Mouse (Mus musculus): ENCODE results near the gene Tef. TPM values are rescaled to one million over a fixed set of nuclear protein-coding genes. Genes with fewer than 3 reads are reported as not detected.

Tef gene
- total RNA-seq, 2 experiments from 2014 or later = 125 to 148 TPM

DNA sequence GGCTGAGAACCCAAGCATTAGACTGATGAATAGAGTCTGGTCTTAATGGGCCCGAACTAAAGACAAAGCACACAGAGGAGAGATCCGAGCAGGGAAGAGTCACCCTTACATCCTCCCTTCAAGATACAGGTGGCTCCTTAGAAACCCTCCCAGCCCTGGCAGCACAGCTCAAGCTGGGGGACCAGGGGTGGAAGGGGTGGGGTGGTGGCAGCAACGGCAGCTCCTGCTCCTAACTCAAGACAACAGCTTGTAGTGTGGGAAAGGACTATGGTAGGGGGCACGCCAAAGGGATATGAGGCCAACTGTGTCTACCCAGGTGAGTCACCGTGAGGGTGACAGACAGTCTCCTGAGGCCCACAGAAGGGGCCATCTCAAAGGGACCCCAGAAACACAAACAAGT, 45.6 kb downstream of the Tef start:
- no peak for DNase-seq (ENCODE audit: low spot score in 2 of 2)

- DNase-seq (ENCODE audit: low spot score in 2 of 2) = peak; percentile 63
These were observed 46.1 kb downstream of the Tef start for GRCm38 (mm10) chr15:81848301-81848700.

DNA sequence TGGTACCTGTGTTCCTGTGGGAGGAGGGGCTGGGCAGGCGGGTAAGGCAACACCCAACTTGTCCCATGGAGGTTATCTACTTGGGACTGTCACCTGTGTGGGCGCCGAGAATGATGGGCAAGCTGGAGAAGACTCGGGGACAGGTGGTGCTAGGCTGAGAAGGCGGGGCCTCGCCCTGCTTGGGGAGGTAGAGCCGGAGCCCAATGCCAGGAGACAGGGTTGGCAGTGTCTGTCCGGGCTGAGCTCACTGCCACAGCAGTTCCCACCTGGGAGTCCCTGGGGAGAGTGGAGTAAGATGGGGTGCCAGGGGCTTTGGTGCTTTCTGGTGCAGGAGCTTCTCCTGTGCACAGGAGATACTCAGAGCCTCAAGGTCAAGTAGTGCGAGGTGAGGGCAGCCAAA, 46.9 kb downstream of the Tef start:
- DNase-seq (ENCODE audit: low spot score in 2 of 2) = no peak

- DNase-seq (ENCODE audit: low spot score in 2 of 2) = no peak
These were observed 48.5 kb downstream of the Tef start for GRCm38 (mm10) chr15:81850718-81851117.

- no peak for DNase-seq (ENCODE audit: low spot score in 2 of 2)
These were observed 49.2 kb downstream of the Tef start for GRCm38 (mm10) chr15:81851375-81851774.

- DNase-seq (ENCODE audit: low spot score in 2 of 2) = no peak
These were observed 50.3 kb downstream of the Tef start for GRCm38 (mm10) chr15:81852411-81853000.

GRCm38 (mm10) chr15:81853081-81853480, 50.9 kb downstream of the Tef start:
- no peak for DNase-seq (ENCODE audit: low spot score in 2 of 2)

DNA sequence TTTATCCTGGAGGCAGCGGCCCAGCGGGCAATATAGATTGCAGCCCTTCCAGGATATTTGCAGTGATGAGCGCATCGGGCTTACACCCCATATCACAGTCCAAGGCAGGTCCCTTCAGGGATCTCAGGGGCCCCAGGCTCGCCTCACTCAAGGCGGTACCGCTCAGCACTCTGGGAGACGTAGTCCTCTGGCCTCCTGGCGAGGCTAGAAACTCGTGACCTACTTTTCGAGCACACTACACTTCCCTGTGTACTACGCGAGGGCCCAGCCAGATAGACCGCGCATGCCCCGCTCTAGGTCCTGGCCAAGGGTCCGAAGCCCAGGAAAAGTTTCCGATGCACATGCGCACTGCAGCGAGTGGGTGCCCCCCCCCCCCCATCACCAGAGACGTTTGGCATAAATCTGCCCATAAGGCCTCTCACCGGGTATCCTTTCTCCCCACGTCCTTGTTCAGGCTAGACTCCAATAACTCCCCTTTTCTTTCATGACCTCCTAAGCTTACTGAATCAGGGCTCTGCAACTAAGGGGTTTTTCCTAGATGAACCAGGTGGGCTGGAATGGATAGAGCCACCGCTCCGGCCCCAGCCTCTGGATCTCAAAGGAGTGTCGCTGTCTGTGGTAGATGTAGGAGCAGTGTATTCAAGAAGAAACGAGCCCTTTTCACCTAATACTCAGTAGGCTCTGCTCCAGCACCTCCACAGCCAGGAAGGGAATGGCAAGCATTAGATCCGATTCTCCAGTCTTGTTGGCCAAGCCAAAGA, 54.0 kb downstream of the Tef start:
- peak; percentile 72 to 81 for DNase-seq (ENCODE audit: low spot score in 2 of 2)

DNA sequence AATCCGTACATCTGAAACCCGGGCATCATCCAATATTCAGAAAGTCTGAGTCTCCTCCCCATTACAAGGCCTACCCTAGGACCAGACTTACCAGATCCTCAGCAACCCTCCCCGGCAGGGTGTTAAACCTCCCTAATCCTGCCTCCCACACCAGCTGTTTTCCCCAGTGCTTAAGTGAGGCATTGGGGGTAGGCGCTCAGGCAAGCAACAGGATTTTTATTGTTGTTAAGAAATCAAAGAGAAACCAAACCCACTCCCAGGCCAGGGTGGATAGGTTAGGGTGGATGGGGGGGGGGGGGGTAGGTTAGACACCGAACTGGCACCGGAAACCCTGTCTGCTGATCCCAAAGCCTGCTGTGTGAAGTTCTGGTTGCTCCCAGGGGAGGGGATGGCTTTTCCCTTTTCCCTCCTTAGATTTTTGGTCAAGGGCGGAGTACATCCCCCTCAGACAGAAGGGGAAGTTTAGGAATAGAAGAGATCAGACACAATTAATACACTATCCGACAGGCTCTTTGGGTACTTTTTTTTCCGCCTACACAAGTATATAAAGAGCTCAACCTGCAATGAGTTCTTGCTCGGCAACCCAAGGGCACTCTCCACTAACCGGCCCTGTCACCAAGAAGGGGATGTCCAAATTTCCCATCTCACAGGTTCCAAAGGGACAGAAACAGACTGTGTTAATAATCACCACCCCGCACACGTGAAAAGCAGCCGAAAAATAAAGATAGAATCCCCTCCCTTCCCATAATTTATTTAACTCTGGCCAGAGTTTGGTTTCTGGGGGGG, 54.9 kb downstream of the Tef start:
- no peak for DNase-seq (ENCODE audit: low spot score in 2 of 2)

DNA sequence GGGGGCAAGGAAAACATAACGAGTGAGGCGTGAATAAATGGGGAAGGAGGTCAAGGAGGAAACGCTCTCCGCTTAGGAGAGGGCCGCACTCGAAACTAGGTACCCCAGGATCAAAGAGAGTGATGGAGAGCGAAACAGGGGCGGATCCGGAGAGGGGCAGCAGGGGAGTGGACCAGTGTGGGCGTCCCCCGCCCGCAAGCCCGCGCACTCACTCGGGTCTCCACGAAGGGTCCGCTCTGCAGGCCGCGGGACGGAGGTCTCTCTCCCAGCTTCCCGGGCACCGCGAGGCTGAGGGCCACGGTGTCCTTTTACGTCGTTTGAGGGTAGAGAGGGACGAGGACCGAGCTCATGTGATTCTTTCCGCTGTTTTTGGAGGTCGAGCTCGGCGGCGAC, 55.5 kb downstream of the Tef start:
- no peak for DNase-seq (ENCODE audit: low spot score in 2 of 2)

GRCm38 (mm10) chr15:81858138-81858516, 55.9 kb downstream of the Tef start:
- peak; percentile 94 to 96 for DNase-seq (ENCODE audit: low spot score in 2 of 2)

- DNase-seq (ENCODE audit: low spot score in 2 of 2) = peak; percentile 70 to 78
These were observed 56.5 kb downstream of the Tef start, which contains the start of gene Tob2 for GRCm38 (mm10) chr15:81858517-81859329. Gene Tob2, minus strand, starts transcription at chr15:81858796.

DNA sequence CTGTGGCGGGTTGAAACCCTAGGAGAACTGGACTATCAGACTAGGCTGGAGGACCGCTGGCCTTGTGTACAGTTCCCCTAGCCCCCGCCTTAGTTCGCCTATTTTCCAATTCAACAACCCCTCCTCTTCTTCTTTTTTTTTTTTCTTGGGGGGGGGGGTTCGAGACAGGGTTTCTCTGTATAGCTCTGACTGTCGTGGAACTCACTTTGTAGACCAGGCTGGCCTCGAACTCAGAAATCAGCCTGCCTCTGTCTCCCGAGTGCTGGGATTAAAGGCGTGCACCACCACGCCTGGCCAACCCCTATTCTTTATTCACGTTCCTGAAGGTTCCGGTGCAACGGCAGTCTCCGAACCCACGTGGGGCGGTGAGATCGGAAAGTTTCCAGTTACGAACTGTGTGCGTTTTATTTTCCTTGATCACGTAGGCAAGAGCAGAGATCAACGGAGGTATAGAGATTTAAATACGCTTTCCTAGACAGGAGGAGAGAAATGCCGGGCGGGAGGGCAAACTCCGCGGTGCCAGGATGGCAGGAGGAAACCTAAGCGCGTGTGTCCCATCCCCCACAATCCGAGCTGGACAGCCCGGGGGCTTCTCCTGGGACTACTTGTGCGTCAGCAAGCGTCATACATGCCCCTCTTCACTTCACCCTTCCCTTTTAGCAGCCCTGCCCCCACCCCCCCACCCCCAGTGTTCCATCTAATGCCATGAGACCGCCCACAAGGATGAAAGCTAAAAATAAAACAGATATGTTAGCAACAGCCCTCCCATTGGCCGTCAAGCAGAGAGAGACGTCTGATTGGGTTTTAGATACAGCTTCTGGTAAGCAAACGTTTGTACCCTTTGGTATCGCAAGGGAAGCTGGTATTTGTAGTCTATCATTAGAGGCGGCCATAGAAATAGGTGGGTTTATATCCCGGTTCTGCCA, 57.4 kb downstream of the Tef start:
- DNase-seq (ENCODE audit: low spot score in 2 of 2) = peak; percentile 81 to 87

- DNase-seq (ENCODE audit: low spot score in 2 of 2) = peak; percentile 45 to 53
These were observed 58.4 kb downstream of the Tef start for GRCm38 (mm10) chr15:81860471-81861135.

GRCm38 (mm10) chr15:81864238-81864637, 62.0 kb downstream of the Tef start:
- no peak for DNase-seq (ENCODE audit: low spot score in 2 of 2)

GRCm38 (mm10) chr15:81869985-81870384, 67.8 kb downstream of the Tef start:
- DNase-seq (ENCODE audit: low spot score in 2 of 2) = no peak

DNA sequence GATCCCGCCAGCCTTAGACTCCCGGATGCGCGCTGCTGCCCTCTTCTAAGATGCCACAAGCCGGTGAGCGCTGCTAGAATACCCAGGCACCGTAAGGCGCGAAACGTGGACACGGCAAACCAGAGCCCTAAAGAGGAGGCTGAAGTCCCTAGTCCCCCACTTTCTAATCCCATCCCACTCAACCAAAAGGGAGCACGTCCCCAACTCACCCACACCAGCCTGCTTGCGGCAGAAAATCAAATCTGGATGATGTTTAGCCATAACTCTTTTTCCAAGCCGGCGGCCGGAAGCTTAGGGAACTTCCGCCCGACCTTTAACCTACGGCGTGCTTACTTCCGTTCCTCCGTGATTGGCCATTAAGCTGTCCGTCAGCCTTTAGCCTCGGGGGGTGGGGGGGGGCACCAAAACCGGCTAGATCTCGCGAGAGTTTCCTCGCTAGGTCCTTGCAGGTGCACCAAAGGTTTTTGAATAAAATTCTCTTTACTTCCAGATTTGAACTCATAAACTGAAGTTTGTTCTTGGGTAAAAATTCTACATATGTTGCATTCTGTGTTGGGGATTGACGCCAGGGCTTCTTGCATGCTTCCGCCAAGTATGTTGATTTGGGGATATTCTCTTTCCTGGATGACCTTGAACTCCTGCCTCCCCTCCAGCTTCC, 69.5 kb downstream of the Tef start, which contains the start of gene Phf5a:
Gene Phf5a (minus strand): TSS at position 308 of the 658 bp plus-strand sequence.
- DNase-seq (ENCODE audit: low spot score in 2 of 2) = peak; percentile 79 to 83

- peak; percentile 100 for DNase-seq (ENCODE audit: low spot score in 2 of 2)
These were observed 70.3 kb downstream of the Tef start, which contains the start of gene Aco2 for GRCm38 (mm10) chr15:81872262-81873136. Gene Aco2, plus strand, starts transcription at chr15:81872309.

All from layer of hippocampus, postnatal 10 days (tissue).